Mouse (Mus musculus): ENCODE data around the gene Gramd4.
A peak's percentile ranks its signal among the peaks of the same experiment; 100 is the strongest.
"Not testable (repeated sequence)": the region's sequence is repeated elsewhere in the genome, so short reads cannot be mapped to it uniquely, and the experiment has no call there.

The Gramd4 gene

DNA sequence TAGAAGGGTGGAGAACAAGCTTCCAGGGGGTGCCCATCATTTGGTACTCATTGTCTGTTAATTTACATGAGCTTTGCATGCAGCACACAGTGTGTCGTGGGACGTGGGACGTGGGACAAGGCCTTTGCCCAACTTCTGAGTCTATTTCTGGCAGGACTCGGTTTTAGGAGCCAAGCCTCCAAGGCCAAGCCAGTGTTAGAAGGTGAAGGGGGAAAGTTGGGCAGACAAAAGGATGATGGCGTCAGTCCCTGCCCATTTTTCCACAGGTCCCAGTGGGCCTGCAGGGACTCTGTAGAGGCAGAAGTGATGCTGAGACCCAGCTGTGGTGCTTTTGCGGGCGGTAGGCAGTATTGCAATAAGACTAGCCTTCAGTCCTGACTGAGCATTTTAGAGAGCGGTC, 33.1 kb downstream of the Gramd4 start:
- DNase-seq (ENCODE audit: low read depth, low spot score) = no peak

DNA sequence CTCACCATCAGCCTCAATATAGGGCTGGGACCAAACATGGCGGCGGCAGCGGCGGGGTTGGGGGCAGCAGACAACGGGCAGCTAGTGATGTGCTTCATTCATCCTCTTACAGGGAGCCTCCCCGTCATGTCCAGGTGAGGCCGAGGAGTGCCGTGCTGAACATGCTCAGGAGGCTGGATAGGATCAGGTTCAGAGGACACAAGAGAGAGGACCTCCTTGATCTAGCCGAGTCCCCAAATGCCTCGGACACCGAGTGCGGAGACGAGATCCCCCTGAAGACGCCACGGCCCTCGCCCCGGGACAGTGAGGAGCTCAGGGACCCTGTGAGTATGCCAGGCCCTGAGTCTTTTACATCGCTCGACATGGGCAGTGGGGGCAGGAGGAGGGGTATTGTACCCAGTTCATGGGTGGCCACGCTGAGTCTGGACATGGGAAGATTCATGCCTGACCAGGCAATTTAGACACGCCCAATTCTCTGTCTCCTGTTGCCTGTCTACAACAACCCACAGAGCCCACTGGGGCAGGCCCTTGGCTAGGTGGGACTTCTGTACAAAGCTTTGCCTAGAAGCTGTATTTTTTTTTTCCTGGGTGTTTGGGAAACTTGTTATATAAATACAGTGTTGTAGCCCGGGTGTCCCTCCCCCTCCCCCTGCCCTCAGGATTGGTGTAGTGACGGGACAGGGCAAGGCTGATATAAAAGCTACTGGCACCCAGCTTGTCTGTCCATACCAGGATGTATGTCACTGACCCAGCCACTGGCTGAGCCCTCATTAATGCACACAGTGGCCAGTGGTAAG, 33.9 kb downstream of the Gramd4 start:
- DNase-seq (ENCODE audit: low read depth, low spot score) = no peak

DNA sequence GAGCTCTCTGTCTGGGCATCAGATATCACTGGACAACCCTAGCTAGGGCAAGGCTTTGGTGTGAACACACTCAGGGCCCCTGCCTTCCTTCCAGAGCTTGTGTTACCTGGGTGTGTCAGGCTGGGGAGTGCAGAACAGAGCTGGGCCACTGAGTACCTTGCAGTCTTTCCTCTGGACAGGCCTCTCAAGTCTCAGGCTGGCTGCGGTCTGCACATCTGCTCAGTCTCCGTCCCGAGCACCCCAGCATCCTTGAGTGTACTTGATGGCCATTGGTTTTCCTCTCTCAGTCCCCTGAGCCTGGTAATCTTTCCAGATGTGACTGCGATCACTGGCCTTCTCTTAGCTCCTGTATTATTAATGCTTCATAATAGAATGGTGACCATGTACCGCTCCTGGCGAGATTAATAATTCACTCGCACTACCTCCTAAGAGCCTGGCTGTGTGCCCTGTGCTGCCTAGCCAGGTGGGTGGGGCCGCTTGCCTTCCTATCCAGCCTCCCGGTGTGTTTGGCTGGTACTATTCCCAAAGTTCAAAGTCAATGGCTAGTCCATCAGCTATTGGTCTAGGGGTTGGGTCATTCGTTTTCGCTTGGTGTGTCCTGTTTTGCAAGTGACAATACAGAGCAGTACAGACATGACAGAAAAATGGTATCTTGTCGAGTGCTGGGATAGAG, 34.6 kb downstream of the Gramd4 start:
- no peak for DNase-seq (ENCODE audit: low read depth, low spot score)

- DNase-seq (ENCODE audit: low read depth, low spot score) = no peak
These were observed 35.7 kb downstream of the Gramd4 start for GRCm38 (mm10) chr15:86093236-86093635.

- peak; percentile 36 for DNase-seq (ENCODE audit: low read depth, low spot score)
These were observed 37.0 kb downstream of the Gramd4 start for GRCm38 (mm10) chr15:86094324-86095121.

DNA sequence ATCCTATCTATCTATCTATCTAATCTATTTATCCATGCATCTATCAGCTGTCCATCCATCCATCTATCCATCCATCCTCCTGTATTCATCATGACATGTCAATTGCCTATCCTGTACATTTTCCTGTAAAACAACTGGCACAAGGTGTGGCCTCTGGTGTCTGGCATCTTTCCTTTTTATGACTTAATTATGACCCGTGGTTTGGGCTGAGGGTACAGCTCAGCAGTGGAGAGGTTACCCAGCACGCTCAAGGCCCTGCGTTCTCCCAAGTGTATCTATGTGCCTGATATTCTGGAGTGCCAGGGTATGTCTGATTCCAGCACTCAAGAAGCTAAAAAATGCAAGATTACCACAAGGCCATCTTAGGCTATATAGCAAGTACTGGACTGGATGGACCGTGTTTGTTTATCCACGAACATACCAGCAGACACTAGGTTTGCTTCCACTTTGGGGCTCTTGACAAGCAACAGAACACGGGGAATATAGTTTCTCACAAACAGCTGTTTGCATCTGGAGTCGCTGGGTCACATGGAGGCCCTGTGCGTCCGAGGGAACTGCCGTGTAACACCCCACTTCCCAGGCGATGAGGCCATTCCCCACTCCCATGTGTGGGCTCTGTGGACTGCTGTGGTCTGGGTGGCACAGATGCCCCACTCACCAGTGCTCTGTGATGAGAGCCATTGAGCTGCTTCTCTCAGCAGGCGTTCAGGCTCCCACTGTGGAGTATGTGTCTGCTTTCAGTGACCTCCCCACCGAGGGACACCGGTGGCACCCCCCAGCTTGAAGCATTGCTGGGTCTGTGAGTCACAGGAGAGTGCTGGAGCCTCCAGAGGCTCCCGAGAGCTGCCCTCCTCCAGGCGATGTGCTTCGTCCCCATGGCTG, 38.5 kb downstream of the Gramd4 start:
- no peak for DNase-seq (ENCODE audit: low read depth, low spot score)

- not testable (repeated sequence) for DNase-seq (ENCODE audit: low read depth, low spot score)
These were observed 39.1 kb downstream of the Gramd4 start for GRCm38 (mm10) chr15:86096604-86097020.

DNA sequence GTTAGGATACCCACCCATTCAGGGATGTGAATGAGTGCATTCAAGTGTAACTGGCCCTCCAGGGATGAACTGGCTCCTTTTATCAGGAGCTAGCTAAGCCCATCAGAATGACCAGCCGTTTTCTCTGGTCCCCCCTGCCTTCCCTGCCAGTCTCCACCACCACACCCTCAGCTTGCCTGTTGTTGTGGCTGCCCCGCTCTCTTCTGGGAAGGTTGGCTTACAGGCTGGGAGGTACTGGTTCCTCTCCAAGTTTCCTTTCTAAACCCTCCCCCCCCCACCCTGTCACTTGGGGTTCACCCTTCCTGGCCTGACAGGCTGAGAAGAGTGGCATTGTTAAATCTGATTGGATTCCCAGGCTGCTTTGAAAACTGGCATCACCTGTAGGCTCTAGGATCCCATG, 40.4 kb downstream of the Gramd4 start:
- DNase-seq (ENCODE audit: low read depth, low spot score) = no peak

DNA sequence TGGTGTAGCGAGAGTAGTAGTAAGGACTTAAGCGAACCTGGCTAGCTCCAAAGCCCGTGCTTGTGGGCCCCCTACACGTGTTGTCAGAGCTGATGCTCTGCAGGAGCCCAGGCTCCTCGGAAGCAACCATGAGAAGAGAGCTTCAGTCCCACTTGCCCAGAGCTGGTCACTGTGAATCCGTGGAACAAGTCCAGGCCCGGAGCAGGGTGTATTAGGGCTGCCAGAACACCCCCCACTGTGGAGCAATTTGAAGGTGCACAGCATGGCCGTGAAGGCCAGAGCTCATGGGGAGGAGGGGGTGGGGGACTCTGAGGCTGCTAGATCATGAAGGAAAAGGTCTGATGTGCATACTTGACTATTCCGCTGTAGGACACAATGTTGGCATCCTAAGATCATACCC, 44.1 kb downstream of the Gramd4 start:
- no peak for DNase-seq (ENCODE audit: low read depth, low spot score)

- DNase-seq (ENCODE audit: low read depth, low spot score) = no peak
These were observed 44.8 kb downstream of the Gramd4 start for GRCm38 (mm10) chr15:86102308-86102707.

DNA sequence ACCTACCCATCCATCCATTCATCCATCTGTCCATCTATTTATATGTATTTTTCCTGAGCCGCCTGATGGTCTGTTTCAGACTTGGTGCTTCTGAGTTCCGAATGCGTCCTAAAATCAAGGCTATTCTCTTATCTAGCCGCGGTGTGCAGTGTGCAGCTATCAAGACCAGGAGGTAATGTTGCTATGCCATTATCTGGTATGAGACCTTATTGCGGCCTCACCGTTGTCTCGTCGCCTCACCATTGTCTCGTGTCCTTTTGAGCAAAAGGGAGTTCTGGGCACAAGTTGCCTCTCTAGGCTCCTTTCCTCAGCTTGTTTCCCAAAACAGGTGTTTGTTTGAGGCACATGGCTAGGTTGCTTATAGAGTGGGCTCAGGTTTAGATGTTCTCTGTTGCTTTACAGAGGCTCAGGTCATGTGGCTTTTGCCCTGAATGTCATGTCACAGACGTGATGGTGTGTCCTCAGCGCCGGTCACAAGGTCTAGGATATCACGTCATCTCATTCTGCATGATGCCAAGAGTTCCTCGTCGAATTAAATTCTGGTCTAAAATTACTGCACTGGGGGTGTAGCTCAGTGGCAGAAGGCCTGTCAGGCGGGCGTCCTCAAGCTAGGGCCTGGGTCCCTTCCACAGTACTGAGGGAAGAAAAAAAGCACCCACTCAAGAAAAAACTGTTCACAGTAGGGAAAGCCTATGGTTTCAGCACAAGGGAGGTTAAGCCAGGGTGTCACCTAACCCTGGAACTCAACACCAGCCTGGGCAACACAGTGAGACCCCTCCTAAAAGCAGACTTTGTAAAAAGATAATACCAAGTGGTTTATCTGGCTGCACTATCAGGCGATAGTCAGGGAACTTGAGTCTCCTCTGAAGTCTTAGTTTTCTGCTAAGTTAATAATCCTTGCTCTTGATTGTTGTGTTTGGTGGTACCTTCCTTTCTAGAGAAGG, 47.2 kb downstream of the Gramd4 start:
- DNase-seq (ENCODE audit: low read depth, low spot score) = no peak

- DNase-seq (ENCODE audit: low read depth, low spot score) = no peak
These were observed 47.8 kb downstream of the Gramd4 start for GRCm38 (mm10) chr15:86105345-86105697.

DNA sequence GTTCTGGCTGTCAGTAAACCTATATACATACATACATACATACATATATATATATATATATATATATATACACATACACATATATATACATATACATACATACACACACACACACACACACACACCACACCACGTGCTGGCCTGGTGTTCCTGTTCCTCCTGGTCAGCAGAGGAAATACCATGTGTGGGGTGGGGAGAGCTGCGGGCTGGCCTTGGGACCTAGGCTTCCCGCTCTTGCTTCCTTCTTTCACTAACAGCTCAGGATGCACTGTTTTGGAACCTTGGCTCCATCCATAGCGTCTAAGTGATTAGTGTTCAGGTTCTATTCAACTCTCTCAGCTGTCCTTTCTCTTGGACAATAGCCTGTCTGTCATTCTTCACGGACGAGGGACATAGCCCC, 48.3 kb downstream of the Gramd4 start:
- no peak for DNase-seq (ENCODE audit: low read depth, low spot score)

DNA sequence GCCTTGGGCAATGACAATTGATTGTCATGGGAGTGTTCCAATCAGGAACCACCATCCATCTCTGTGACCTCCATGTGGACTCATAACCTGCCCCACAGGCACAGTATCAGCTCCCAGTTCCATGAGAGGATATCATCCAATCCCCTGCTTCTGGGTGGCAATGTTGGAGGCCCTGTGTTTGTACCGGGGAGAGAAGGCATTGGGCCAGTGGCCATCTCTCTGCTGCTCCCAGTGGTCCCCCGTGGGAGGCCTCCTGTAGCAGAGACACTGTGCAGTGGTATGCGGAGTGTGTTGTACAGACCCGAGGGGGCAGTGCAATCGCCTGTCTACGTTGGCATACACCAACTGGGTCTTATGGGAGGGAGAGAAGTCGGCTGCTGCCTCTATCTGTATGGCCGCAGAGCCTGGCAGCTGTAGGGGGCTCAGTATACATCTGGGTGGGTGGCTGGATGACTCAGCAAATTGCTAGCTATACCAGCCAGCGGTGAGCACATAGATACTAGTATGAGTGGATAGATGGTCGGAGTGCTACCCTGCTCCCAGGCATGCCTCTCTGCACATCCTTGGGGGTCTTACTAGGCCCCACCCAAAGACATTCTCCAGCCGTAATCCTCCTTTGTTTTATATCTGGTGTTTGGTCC, 50.5 kb downstream of the Gramd4 start:
- DNase-seq (ENCODE audit: low read depth, low spot score) = no peak

DNA sequence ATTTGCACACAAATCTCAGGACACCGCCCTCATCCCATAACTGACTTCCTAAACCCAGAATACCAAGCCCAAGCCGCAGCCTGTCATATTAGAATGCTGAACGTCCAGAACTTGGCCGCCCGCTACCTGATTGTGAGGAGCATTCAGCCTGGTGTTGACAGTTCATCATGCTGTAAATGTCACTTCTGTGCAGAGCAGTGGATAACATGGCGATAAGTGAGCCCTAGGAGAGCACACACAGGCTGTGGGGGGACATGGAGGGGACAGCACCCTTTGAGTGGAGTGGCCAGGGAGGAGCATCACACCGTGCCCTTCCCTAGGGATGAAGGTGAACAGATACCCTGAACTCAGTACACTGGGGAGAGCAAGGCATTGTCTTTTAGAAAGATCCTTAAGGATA, 51.8 kb downstream of the Gramd4 start:
- no peak for DNase-seq (ENCODE audit: low read depth, low spot score)

DNA sequence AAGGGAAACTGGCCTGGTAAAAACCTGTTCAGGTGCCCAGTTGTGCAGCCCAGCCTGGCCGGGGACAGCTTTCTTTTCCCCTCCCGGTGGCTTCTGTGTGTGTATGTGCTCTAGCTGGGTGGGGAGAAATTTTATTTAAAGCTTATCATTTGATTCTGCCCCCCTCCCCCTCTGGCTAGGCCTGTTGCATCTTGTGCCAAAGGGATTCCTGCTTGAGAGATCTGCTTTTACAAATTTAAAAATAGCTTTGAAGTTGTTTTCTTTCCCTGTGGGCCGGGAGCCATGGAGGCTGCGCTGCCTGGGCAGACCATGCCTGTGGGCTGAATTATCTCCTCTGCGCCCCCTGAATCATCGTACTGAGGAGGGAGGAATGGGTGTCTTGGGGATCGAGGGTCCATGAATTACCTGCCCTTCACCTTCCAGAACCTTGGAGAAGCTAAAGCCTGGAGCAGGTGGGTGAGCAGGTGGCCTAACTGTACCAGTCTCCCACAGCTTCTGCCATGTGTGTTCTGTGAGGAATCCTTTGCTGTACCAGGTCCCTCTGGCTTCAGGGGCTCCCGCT, 52.2 kb downstream of the Gramd4 start:
- no peak for DNase-seq (ENCODE audit: low read depth, low spot score)

DNA sequence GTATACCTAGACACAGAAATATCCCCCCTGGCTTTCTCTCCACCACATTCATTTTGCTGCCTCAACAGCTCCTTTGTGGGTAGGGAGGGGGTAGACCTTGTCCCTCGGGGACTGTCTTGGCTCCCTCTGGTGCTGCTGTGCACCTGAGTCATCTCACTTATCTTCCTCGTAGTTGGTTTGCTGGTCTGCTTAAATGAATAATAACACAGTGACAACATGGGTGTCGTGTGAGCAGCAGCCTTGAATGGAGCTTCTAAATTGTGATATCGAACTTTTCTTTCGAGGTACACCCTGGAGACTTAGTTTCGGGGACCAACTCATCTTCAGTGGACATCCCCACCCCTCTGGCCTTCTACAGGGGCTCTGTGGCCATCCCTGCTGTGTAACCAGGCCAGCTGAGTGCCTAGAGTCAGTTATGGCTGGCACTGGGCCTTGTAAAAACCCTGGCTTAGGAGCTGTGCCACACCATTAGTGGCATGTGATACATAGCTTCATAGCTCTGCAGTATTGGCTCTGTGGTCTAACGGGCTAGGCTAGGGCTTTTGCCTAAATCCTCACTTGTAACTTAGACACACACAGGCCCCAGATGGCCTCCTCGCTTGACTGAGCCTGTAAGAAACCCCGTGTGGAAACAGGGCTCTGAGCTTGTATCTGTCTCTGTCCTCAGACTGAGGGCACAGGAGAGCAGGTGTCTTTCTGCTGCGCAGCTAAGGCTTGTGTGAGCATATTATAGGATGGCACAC, 53.0 kb downstream of the Gramd4 start:
- DNase-seq (ENCODE audit: low read depth, low spot score) = no peak

- no peak for DNase-seq (ENCODE audit: low read depth, low spot score)
These were observed 55.3 kb downstream of the Gramd4 start for GRCm38 (mm10) chr15:86112707-86113341.
